Mouse (Mus musculus) WW6 (cell line): ENCODE data around the gene Ccdc9.

ENCODE experiments used
- DNase-seq: peaks from one replicate; pipeline ENCODE4 v3.0.0-alpha.2; 2013; ENCODE audit warnings: low read depth, low spot score

The Ccdc9 gene

DNA sequence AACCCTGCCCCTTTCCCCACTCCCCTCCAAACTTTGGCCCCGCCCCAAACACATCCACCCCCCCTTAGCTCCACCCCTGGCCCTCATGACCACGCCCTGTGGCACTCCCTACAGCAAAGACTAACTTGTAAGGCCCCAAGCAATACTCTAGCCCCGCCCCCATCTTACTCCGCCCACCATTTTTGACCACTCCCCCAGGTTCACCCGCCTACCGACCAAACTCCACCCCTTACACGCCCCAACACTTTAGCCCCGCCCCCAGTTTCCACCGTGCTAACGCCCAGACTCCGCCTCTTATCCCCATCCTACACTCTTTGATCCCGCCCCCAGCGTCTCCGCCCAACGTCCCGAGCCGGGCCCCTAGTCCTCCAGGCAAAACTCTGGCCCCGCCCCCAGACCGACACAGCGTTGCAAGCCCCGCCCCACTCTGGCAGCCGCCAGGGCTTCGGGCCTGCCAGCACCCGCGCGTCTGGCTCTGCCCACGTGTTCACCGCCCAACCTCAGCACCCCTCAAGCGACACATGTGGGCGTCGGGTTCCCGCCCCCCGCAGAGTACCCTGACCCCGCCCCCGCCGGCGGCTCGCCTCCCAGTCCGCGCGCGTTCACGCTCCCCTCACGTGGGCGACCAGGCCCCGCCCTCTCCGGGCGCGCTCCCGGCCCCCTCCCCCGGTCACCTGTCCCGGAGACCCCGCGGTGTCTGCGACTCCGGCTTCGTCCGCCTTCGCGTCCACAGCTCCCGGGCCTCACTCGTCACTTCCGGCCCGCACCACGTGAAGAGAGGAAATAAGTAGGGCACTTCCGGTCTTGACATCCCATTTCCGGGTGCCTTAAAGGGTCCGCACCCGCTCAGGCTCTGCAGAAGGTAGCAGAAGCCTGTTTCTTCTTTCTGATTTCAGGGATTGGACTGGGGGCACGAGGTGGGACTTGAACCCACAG lies at the start of gene Ccdc9:
Ccdc9 (minus strand) TSS at position 770 of the 936 bp plus-strand sequence.
- DNase-seq = peak; percentile 93

DNA sequence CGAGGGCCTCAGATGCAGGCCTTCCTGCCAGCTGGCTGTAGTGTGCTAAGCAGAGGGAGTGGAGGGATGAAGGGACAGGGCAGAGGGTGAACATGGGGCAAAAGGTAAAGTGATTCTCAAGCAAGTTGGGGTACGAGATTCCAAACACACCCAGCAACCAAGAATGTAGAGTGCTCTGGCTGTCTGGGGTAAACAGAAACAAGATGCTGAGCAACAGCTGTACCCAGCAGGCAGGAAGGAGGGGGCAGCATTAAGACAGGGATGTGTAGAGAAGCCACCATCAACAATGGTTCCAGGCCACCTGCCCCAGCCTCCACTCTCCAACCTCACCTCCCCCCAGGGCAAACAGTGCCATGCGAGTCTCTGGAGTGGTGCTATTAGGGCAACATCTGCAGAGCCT lies 42.6 kb upstream of the Ccdc9 start:
- no peak for DNase-seq

GRCm38 (mm10) chr7:16326607-16326971 lies 40.0 kb upstream of the Ccdc9 start:
- DNase-seq = no peak

- no peak for DNase-seq
These were observed 39.5 kb upstream of the Ccdc9 start for GRCm38 (mm10) chr7:16325920-16326606.

GRCm38 (mm10) chr7:16324661-16325060 lies 38.1 kb upstream of the Ccdc9 start:
- no peak for DNase-seq

GRCm38 (mm10) chr7:16320479-16320878 lies 33.9 kb upstream of the Ccdc9 start:
- DNase-seq = no peak

DNA sequence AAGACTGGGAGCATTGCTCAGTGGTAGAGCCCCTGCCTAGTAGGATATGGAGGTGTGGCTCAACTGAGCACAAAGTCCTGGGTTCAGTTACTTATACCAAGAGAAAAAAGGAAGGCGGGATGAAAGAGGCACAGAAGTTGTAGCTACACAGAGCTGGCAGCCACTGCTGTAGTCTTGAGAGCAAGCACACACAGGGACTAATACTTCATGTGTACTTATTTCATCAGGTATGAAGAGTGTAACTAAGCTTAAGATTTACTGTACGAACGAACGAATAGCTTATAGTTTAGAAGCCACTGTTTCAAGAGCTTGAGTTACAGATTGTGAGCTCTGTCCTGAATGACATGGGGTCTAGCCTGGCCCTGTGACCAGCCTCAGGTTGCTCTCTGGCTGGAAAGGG lies 32.6 kb upstream of the Ccdc9 start:
- no peak for DNase-seq

DNA sequence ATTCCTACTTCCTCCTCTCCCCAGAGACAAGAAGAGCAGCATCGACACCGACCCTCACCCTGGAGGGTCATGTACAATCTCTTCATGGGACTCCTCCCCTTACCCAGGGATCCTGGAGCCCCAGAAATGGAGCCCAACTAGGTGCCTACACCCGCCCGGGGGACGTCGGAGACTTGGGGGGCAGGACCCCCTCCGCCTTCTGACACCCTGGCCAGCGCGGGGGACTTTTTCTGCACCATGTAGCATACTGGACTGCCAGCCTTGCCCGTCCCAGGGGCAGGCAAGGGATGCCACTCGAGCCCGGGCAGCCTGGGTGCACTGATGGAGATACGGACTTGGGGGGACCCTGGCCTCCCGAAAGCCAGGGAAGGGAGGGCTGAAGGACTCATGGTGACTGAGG lies 30.5 kb upstream of the Ccdc9 start:
- DNase-seq = no peak

- DNase-seq = no peak
These were observed 28.7 kb upstream of the Ccdc9 start for GRCm38 (mm10) chr7:16315222-16315759.

GRCm38 (mm10) chr7:16314221-16314775 lies 27.7 kb upstream of the Ccdc9 start:
- no peak for DNase-seq

DNA sequence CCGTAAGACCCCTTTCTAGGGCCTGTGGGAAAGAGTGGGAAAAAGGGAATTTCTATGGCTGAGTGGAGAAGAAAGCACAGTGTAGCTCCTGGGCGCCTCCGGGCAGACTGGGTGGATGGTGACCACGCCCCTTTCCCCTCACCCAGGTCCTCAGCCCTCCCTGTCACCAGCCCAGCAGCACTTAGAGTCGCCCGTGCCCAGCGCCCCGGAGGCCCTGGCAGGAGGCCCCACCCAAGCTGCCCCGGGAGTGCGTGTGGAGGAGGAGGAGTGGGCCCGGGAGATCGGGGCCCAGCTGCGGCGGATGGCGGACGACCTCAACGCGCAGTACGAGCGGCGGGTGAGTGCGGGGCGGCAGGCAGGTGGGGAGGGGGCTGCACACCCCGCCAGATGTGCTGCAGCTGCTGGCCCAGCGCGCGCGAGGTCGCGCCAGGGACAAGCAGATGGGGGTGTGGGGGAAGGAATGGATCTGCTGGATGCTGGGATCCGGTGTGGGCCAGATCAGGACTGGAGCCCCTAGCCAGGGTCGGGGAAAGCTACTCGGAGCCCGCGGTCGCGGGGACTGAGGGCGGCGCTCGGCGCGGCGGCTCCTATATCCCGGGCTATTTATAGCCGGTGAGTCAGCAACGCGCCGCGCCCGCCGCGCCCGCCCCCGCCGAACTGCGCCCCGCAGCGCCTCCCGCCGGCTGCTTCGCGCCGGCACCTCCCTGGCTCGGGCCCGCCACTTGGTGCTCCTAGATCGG lies 27.1 kb upstream of the Ccdc9 start:
- no peak for DNase-seq

- DNase-seq = no peak
These were observed 26.2 kb upstream of the Ccdc9 start for GRCm38 (mm10) chr7:16312672-16313311.

- DNase-seq = no peak
These were observed 25.5 kb upstream of the Ccdc9 start for GRCm38 (mm10) chr7:16312011-16312671.

- no peak for DNase-seq
These were observed 24.9 kb upstream of the Ccdc9 start for GRCm38 (mm10) chr7:16311453-16312004.

DNA sequence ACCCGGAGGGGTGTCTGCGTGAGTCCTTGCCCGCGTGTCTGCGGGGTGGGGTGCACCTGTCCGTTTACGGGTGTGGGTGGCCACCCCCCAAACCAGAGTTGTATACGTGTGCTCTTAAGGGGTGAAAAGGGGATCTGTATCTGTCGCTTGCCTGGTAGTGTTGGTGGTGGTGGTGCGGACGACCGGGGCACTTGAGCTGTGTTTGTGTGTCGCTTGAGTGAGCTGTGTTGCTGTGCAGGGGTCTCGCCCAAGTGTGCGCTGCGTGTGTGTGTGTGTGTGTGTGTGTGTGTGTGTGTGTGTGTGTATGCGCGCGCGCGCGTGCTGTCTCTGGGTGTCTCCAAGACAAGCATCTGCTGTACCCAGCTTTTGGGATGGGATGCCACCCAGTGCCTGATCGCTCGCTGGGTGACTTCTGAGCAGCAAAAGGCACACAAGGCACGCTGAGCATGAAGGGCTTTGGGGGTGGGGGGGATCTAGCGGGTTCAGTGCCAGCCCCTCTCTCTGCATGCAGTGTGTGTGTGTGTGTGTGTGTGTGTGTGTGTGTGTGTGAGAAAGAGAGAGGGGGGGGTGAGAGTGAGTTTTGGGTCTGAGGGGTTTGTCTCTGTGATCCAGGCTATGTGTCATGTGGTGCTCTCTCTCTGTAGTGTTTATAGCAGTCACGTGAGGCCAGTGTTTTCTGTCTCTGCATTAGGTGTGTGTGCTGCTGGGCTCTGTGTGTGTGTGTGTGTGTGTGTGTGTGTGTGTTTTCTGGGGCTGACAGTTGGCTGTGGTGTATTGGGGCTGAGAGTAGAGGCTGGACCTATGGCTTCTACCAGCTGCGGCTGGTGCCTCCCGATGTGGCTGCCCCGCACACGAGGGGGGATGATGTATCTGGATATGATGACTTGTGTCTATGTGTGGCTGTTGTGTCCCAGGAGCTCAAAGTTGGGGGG lies 24.2 kb upstream of the Ccdc9 start:
- no peak for DNase-seq

DNA sequence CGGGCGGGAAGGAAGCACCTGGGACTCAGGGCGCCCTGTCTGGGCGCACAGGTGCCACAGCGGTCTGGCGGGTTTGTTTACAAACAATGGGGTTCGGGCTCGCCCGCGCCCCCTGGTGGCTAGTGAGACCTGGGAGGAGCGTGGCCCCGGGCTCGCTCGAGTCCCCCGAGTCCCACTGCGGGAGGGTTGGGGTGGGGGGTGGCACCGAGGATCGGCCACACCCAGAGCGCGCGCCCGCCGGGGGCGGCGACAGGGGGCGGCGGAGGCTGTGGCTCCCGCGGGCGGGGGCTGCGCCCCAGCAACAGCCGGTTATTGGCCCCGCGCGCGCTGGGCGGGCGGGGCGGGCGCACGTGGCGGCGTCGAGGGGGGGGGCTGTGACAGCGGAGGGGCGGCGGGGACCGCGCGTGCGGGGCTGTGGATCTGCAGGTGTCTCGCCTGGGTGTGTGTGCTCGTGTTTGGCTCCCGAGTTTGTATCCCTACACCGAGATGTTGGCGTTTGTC lies 23.5 kb upstream of the Ccdc9 start:
- DNase-seq = peak; percentile 75

- DNase-seq = no peak
These were observed 22.9 kb upstream of the Ccdc9 start for GRCm38 (mm10) chr7:16309318-16310019.
